Mouse (Mus musculus): Measurements from ENCODE around the gene Xpot.

DNA sequence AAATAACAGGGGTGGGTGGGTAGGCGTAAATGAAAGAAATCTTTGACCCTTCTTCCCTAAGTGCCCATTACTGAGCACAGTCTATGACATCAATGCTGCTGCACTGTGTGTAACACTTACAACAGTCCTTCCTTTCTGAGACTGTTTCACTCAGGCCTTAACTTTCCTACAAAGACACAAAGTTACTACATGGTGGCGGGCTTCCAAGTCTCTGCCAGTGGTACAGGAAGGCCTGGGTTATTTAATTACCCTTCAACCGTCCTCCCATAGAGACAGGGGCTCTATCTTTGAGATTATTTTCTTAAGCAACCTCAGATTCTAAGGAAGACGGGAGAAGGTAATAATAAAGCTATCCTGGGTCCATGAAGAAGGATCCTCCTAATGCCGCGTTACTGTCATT is 13.7 kb downstream of the Xpot start:
- TF ChIP-seq CTCF (conservative IDR thresholded peaks at IDR 0.05; ENCODE audit: insufficient read depth, insufficient read length, low read depth, low read length) (no peak), POLR2A (IDR thresholded peaks at IDR 0.05; ENCODE audit: low read depth, low read length) (no peak)
